Mouse (Mus musculus) neural tube, embryonic 11.5 days (tissue): ENCODE data around the gene Csmd2. TPM values are rescaled to one million over a fixed set of nuclear protein-coding genes. Genes with fewer than 3 reads are reported as not detected.

ENCODE experiments used
- ATAC-seq: fragments of 200-750 bp; cut with Nextera tagmentation; 2 replicates; pipeline ENCODE4 v1.8.0; 2017; ENCODE audit warnings: moderate number of reproducible peaks, mild to moderate bottlenecking, moderate TSS enrichment, moderate library complexity; ENCODE audit not compliant: insufficient read depth, low FRiP score, low TSS enrichment
- DNase-seq: peaks from one replicate; pipeline ENCODE4 v3.0.0-alpha.2; 2015; ENCODE audit warnings: low spot score
- H3K27ac ChIP-seq: fragments of 300-500 bp; sonication (generic); 2 replicates; pipeline ENCODE4 v1.5.1; 2014; ENCODE audit warnings: low read depth, mild to moderate bottlenecking, low read length
- H3K27me3 ChIP-seq: fragments of 300-500 bp; sonication (generic); 2 replicates; pipeline ENCODE4 v1.6.1; 2014; ENCODE audit warnings: mild to moderate bottlenecking, low read length, mixed read lengths; ENCODE audit not compliant: control insufficient read depth, insufficient read depth
- H3K36me3 ChIP-seq: fragments of 300-500 bp; sonication (generic); 2 replicates; pipeline ENCODE4 v1.6.1; 2014; ENCODE audit warnings: mild to moderate bottlenecking, low read length, moderate library complexity, mixed read lengths; ENCODE audit not compliant: control insufficient read depth, insufficient read depth
- H3K4me1 ChIP-seq: fragments of 300-500 bp; sonication (generic); 2 replicates; pipeline ENCODE4 v1.6.1; 2014; ENCODE audit warnings: low read length, mixed read lengths; ENCODE audit not compliant: control insufficient read depth, insufficient read depth
- H3K4me2 ChIP-seq: fragments of 300-500 bp; sonication (generic); 2 replicates; pipeline ENCODE4 v1.6.1; 2014; ENCODE audit warnings: low read depth, mild to moderate bottlenecking, moderate library complexity
- H3K4me3 ChIP-seq: fragments of 300-500 bp; sonication (generic); 2 replicates; pipeline ENCODE4 v1.5.1; 2014; ENCODE audit warnings: low read depth, low read length
- H3K9ac ChIP-seq: fragments of 300-500 bp; sonication (generic); 2 replicates; pipeline ENCODE4 v1.6.1; 2014; ENCODE audit warnings: mild to moderate bottlenecking, low read length
- H3K9me3 ChIP-seq: fragments of 300-500 bp; sonication (generic); 2 replicates; pipeline ENCODE4 v1.6.1; 2016; ENCODE audit warnings: low read length; ENCODE audit not compliant: control insufficient read depth
- WGBS: fragments of 180-500 bp; shearing (Covaris S2); extraction: QIAGEN DNeasy Blood & Tissue Kit; methylation state at CpG from one replicate; pipeline ENCODE4 v1.1.7; 2014; 5-methylcytosine and 5-hydroxymethylcytosine counted together
- polyA plus RNA-seq: library from polyadenylated mRNA; unstranded; fragments of >200 nt; fragmentation: Nextera tagmentation; extraction: Ambion mirVana; gene quantifications from 2 replicates; pipeline ENCODE4 v1.2.1, GENCODE M21; 2014

The Csmd2 gene
- polyA plus RNA-seq, 1 experiment from 2014 or later: 1.4 TPM

DNA sequence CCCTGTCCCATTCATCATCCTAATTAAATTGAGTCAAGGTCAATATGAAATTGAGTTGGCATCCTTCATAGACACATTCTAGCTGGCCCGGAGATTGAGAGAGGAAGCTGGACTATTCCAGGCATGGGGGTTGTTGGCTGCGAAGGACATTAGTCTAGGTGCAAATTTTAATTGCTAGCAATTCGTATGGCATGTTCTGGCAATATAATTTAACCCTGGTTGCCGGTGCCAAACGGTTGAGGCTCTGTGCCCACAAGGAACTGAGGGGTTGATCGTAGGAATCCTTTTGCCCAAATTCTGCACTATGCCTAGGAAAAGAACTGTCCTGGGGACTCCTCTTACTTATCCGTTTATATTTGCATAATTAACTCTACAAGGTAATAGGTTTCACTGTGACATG lies 496.2 kb downstream of the Csmd2 start:
- Histone ChIP-seq H3K4me3 (no peak overlapping the region), H3K27ac (no peak overlapping the region), H3K36me3 (no peaks in the 10 kb centered on the region), H3K9me3 (no peaks in the 10 kb centered on the region), H3K27me3 (no peaks in the 10 kb centered on the region), H3K4me1 (no peaks in the 10 kb centered on the region), H3K9ac (no peak overlapping the region), H3K4me2 (no peak overlapping the region)
- DNase-seq (no peak), ATAC-seq (no peak)
- 87% methylated on average over 7 of the region's 7 CpGs for WGBS

GRCm38 (mm10) chr4:128484679-128485078 lies 497.0 kb downstream of the Csmd2 start:
- no peak for ATAC-seq
- DNase-seq: no peak

GRCm38 (mm10) chr4:128489521-128490100 lies 502.0 kb downstream of the Csmd2 start:
- Histone ChIP-seq H3K9me3 (no peaks in the 10 kb centered on the region), H3K27ac (no peak overlapping the region), H3K4me2 (no peak overlapping the region), H3K36me3 (no peaks in the 10 kb centered on the region), H3K4me3 (no peak overlapping the region), H3K4me1 (no peaks in the 10 kb centered on the region), H3K27me3 (no peaks in the 10 kb centered on the region), H3K9ac (no peak overlapping the region)
- ATAC-seq (no peak), DNase-seq (no peak)
- 86% methylated on average over 11 of the region's 11 CpGs for WGBS

More at GRCm38 (mm10) chr4:128484679-128485078, 497.0 kb downstream of the Csmd2 start:
- WGBS: 69% methylated on average over 2 of the region's 2 CpGs
- H3K27ac ChIP-seq: no peak overlapping the region
- H3K36me3 ChIP-seq: no peaks in the 10 kb centered on the region
- H3K4me2 ChIP-seq: no peak overlapping the region
- H3K27me3 ChIP-seq: no peaks in the 10 kb centered on the region
- H3K9me3 ChIP-seq: no peaks in the 10 kb centered on the region
- H3K9ac ChIP-seq: no peak overlapping the region
- H3K4me1 ChIP-seq: no peaks in the 10 kb centered on the region
- no peak overlapping the region for H3K4me3 ChIP-seq

DNA sequence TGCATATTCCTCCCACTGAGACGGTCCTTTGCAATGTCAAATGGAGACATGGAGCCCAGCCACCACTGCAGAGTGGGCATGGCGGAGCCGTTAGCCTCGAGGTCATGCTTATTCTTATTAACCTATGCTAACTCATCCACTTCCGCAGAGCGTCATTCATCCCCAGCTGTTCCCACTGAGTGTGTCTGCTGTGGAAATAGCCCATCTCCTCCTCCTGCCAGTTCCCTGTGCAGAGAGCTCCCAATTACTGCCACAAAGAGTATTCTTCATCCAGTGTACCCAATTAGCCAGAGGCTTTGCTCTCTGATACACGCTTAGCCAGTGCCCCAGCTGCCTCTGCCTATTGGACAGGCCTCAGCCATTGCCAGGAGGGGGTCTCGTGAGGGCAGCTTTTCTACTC lies 504.4 kb downstream of the Csmd2 start:
- no peak overlapping the region for H3K9ac ChIP-seq
- no peaks in the 10 kb centered on the region for H3K9me3 ChIP-seq
- DNase-seq (peak; percentile 26), ATAC-seq (no peak)
- no peaks in the 10 kb centered on the region for H3K4me1 ChIP-seq
- no peak overlapping the region for H3K4me2 ChIP-seq
- no peak overlapping the region for H3K4me3 ChIP-seq
- no peaks in the 10 kb centered on the region for H3K27me3 ChIP-seq
- no peak overlapping the region for H3K27ac ChIP-seq
- 69% methylated on average over 8 of the region's 8 CpGs for WGBS
- H3K36me3 ChIP-seq: no peaks in the 10 kb centered on the region

GRCm38 (mm10) chr4:128499980-128500379 lies 512.3 kb downstream of the Csmd2 start:
- DNase-seq (no peak), ATAC-seq (no peak)
- Histone ChIP-seq H3K27me3 (no peaks in the 10 kb centered on the region), H3K9me3 (no peaks in the 10 kb centered on the region), H3K4me3 (no peak overlapping the region), H3K9ac (no peak overlapping the region), H3K27ac (no peak overlapping the region), H3K4me1 (no peaks in the 10 kb centered on the region), H3K36me3 (no peaks in the 10 kb centered on the region), H3K4me2 (no peak overlapping the region)
- 86% methylated on average over 2 of the region's 2 CpGs for WGBS

- no peaks in the 10 kb centered on the region for H3K27me3 ChIP-seq
- WGBS: 60% methylated on average over 10 of the region's 10 CpGs
- no peak overlapping the region for H3K4me2 ChIP-seq
- ATAC-seq: no peak
- no peak overlapping the region for H3K4me3 ChIP-seq
- no peak for DNase-seq
- no peak overlapping the region for H3K27ac ChIP-seq
- no peaks in the 10 kb centered on the region for H3K36me3 ChIP-seq
- no peaks in the 10 kb centered on the region for H3K9me3 ChIP-seq
- H3K4me1 ChIP-seq: no peaks in the 10 kb centered on the region
- no peak overlapping the region for H3K9ac ChIP-seq
These were observed 519.2 kb downstream of the Csmd2 start for GRCm38 (mm10) chr4:128506878-128507277.

DNA sequence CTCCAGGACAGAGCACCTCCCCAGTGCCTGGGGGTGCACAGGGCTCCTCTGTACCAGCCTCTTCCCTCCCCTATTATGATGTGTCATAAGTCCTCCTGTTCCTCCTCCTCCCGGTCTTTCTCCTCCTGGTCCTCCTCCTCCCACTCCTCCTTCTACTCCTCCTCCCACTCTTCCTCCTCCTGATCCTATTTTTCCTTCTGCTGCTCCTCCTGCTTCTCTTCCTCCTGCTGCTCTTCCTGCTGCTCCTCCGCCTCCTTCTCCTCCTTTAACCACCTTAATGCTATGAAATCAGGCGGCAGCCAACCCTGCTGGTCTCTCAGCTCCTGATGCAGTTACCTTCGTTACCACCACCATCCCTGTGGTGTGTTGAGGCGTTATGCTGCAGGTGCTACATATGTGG lies 522.2 kb downstream of the Csmd2 start:
- Histone ChIP-seq H3K4me2 (no peak overlapping the region), H3K4me1 (no peaks in the 10 kb centered on the region), H3K9ac (no peak overlapping the region), H3K4me3 (no peak overlapping the region), H3K27ac (no peak overlapping the region), H3K27me3 (no peaks in the 10 kb centered on the region), H3K9me3 (no peaks in the 10 kb centered on the region), H3K36me3 (no peaks in the 10 kb centered on the region)
- 75% methylated on average over 5 of the region's 5 CpGs for WGBS
- DNase-seq: no peak
- no peak for ATAC-seq

- Histone ChIP-seq H3K4me2 (no peak overlapping the region), H3K36me3 (no peaks in the 10 kb centered on the region), H3K9ac (no peak overlapping the region), H3K27me3 (no peaks in the 10 kb centered on the region), H3K27ac (no peak overlapping the region), H3K9me3 (no peaks in the 10 kb centered on the region), H3K4me3 (no peak overlapping the region), H3K4me1 (no peaks in the 10 kb centered on the region)
- ATAC-seq (no peak), DNase-seq (no peak)
- 84% methylated on average over 5 of the region's 5 CpGs for WGBS
These were observed 526.8 kb downstream of the Csmd2 start for GRCm38 (mm10) chr4:128514496-128514895.

- no peaks in the 10 kb centered on the region for H3K27me3 ChIP-seq
- no peaks in the 10 kb centered on the region for H3K9me3 ChIP-seq
- no peak overlapping the region for H3K4me2 ChIP-seq
- 92% methylated on average over 6 of the region's 6 CpGs for WGBS
- no peak for ATAC-seq
- no peak overlapping the region for H3K4me3 ChIP-seq
- H3K36me3 ChIP-seq: no peaks in the 10 kb centered on the region
- no peak for DNase-seq
- no peak overlapping the region for H3K9ac ChIP-seq
- no peak overlapping the region for H3K27ac ChIP-seq
- no peaks in the 10 kb centered on the region for H3K4me1 ChIP-seq
These were observed 533.6 kb downstream of the Csmd2 start for GRCm38 (mm10) chr4:128521276-128521675.
